In genomic region chr1:172525027-172525764, GRCm38 (mm10) we compare ENCODE assay signal across 8 mouse cellular contexts. TPM values are rescaled to one million over a fixed set of nuclear protein-coding genes. Genes with fewer than 3 reads are reported as not detected.
DNase-seq lines count a peak whose midpoint lies in the region; ATAC-seq and TF ChIP-seq lines count a peak whose summit lies in the region.

No protein-coding gene starts in this region.

- no peak for TF ChIP-seq POLR2A in CH12.LX (IDR thresholded peaks at IDR 0.05; ENCODE audit: low read depth, low read length)

- no peaks in the 10 kb centered on the region for H3K79me2 ChIP-seq in CH12.LX (replicated peaks; ENCODE audit: control insufficient read depth, extremely low read depth, insufficient read depth, poor library complexity, severe bottlenecking)

- DNase-seq in adrenal gland, adult 2 months: peak; percentile 46
- no peak for DNase-seq in adrenal gland, postnatal 10 days
- DNase-seq in CH12.LX (ENCODE audit: extremely low read depth): no peak
- DNase-seq in intestine, embryonic 14.5 days (ENCODE audit: low spot score): no peak
- DNase-seq in telencephalon, adult 2 months (ENCODE audit: low read depth, low spot score): peak; percentile 41
- DNase-seq in ovary, postnatal 10 days (ENCODE audit: low spot score): no peak

- H3K36me3 ChIP-seq in CH12.LX (replicated peaks in 1 of 2; ENCODE audit: control insufficient read depth in 1 of 2, insufficient read depth in 1 of 2, low read length in 1 of 2): no peaks in the 10 kb centered on the region
- H3K36me3 ChIP-seq in intestine, embryonic 14.5 days (ENCODE audit: control insufficient read depth, insufficient read depth, low read length): no peaks in the 10 kb centered on the region
- no peaks in the 10 kb centered on the region for H3K36me3 ChIP-seq in lung, embryonic 15.5 days

- H3K4me1 ChIP-seq in CH12.LX (ENCODE audit: control insufficient read depth in 1 of 2, insufficient read depth in 2 of 2): peaks cover 15 to 48% of the 10 kb centered on the region in 2 experiments
- H3K4me1 ChIP-seq in intestine, embryonic 14.5 days (replicated peaks; ENCODE audit: control insufficient read depth, insufficient read depth, low read length): peaks cover 8% of the 10 kb centered on the region; the same call in 1 of the 2 replicates
- peaks cover 66% of the 10 kb centered on the region for H3K4me1 ChIP-seq in lung, embryonic 15.5 days

- WGBS in intestine, embryonic 14.5 days: 47% methylated on average over 15 of the region's 15 CpGs
- WGBS in lung, embryonic 15.5 days: 26% methylated on average over 15 of the region's 15 CpGs

- dilution Hi-C loops in CH12.LX (cut with MboI; ENCODE audit: extremely low pct_ligation_motif_present, extremely low pct_unique_long_range_greater_than_20kb, low sequenced_read_pairs): no loop called here

- H3K4me3 ChIP-seq in CH12.LX (replicated peaks in 1 of 3; ENCODE audit: low read depth in 2 of 3, low read length in 2 of 3, poor library complexity in 1 of 3): no peak overlapping the region
- no peak overlapping the region for H3K4me3 ChIP-seq in intestine, embryonic 14.5 days (ENCODE audit: low read depth, low read length)
- no peak overlapping the region for H3K4me3 ChIP-seq in lung, embryonic 15.5 days

- ATAC-seq in granulocyte monocyte progenitor cell, adult 5-6 weeks (replicated peaks; ENCODE audit: poor library complexity, severe bottlenecking): peak; percentile 45
- ATAC-seq in intestine, embryonic 14.5 days (replicated peaks; ENCODE audit: low FRiP score, low TSS enrichment, low read depth): no peak
- ATAC-seq in lung, embryonic 15.5 days (ENCODE audit: borderline replicate concordance, extremely low read depth, low FRiP score, low TSS enrichment): peak; percentile 25

- TF ChIP-seq EP300 in CH12.LX (IDR thresholded peaks at IDR 0.05; ENCODE audit: low read length): no peak

- H3K9ac ChIP-seq in CH12.LX (ENCODE audit: insufficient read depth, low read depth): no peak overlapping the region
- H3K9ac ChIP-seq in intestine, embryonic 14.5 days (ENCODE audit: low read length): no peak overlapping the region
- no peak overlapping the region for H3K9ac ChIP-seq in lung, embryonic 15.5 days

- no peak overlapping the region for H3K27ac ChIP-seq in CH12.LX (ENCODE audit: insufficient read depth, low read depth)
- peak overlapping the region; percentile 16; the same call in 1 of the 2 replicates for H3K27ac ChIP-seq in intestine, embryonic 14.5 days (ENCODE audit: low read depth)
- peak overlapping the region; percentile 96 for H3K27ac ChIP-seq in lung, embryonic 15.5 days

- TF ChIP-seq RAD21 in CH12.LX (IDR thresholded peaks at IDR 0.05; ENCODE audit: low read depth, low read length): peak; percentile 2

- TF ChIP-seq CTCF in CH12.LX (conservative IDR thresholded peaks at IDR 0.05 in 1 of 2, IDR thresholded peaks at IDR 0.05 in 1 of 2; ENCODE audit: low read depth in 2 of 2, low read length in 2 of 2): peak in 1 of 2 experiments; percentile 57; a peak in 2 of 4 replicates

- in situ Hi-C loops in CH12.LX (cut with MboI; ENCODE audit: low pct_ligation_motif_present, low pct_unique_long_range_greater_than_20kb, low sequenced_read_pairs): no loop called here

- H3K4me2 ChIP-seq in CH12.LX (ENCODE audit: insufficient read depth, low read depth, poor library complexity, severe bottlenecking): peak overlapping the region; percentile 33; the same call in 1 of the 2 replicates
- peak overlapping the region; percentile 13; the same call in 1 of the 2 replicates for H3K4me2 ChIP-seq in intestine, embryonic 14.5 days (ENCODE audit: low read length)
- H3K4me2 ChIP-seq in lung, embryonic 15.5 days: peak overlapping the region; percentile 36

- H3K9me3 ChIP-seq in CH12.LX (replicated peaks; ENCODE audit: low read length): no peaks in the 10 kb centered on the region
- no peaks in the 10 kb centered on the region for H3K9me3 ChIP-seq in intestine, embryonic 14.5 days (ENCODE audit: control insufficient read depth, low read length)
- H3K9me3 ChIP-seq in lung, embryonic 15.5 days: no peaks in the 10 kb centered on the region

- H3K27me3 ChIP-seq in CH12.LX (replicated peaks): peaks cover 12% of the 10 kb centered on the region
- peaks cover 3% of the 10 kb centered on the region; the same call in 1 of the 2 replicates for H3K27me3 ChIP-seq in intestine, embryonic 14.5 days (replicated peaks; ENCODE audit: control insufficient read depth, insufficient read depth, low read length)
- H3K27me3 ChIP-seq in lung, embryonic 15.5 days: no peaks in the 10 kb centered on the region

TF ChIP-seq in CH12.LX, 34 proteins besides CTCF, POLR2A, EP300 and RAD21 (continues in another document):
- TF ChIP-seq USF1 (IDR thresholded peaks at IDR 0.05; ENCODE audit: low read depth, low read length) (no peak), TCF12 (IDR thresholded peaks at IDR 0.05; ENCODE audit: low read depth, low read length) (peak; percentile 34; the same call in 1 of the 2 replicates), USF2 (conservative IDR thresholded peaks at IDR 0.05; ENCODE audit: low read depth, low read length) (no peak), NRF1 (IDR thresholded peaks at IDR 0.05; ENCODE audit: low read depth, low read length) (0 out of 2 replicates have a peak, but pooled peaks have one; percentile 15), SIN3A (IDR thresholded peaks at IDR 0.05; ENCODE audit: low read length) (peak; percentile 47; the same call in 1 of the 2 replicates), IRF4 (IDR thresholded peaks at IDR 0.05; ENCODE audit: low read depth, low read length) (peak; percentile 32), ELF1 (IDR thresholded peaks at IDR 0.05; ENCODE audit: low read depth, low read length) (peak; percentile 52)

RNA-seq across cellular contexts. Expression of gene Cfap45, which starts 4.6 kb away (rescaled TPM):
- total RNA-seq in adrenal gland, adult 2 months (2021): under 1 TPM; 0.31 to 0.37 TPM
- polyA plus RNA-seq in adrenal gland, adult 2 months (2012; rRNA removed): 0.15 TPM in 1 of 2 replicates, not detected in the other
- 1 to 10 TPM in 1 of 2 experiments, under 1 TPM in 1; 0.96 to 2.6 TPM for total RNA-seq in adrenal gland, postnatal 10 days (2021)
- total RNA-seq in CH12.LX (2012; rRNA removed) (not detected in 2 replicates), CH12.LX (2014; rRNA removed) (not detected in 2 replicates)
- polyA plus RNA-seq in CH12.LX (2012; ENCODE audit: insufficient read length, low read depth): not detected in 2 replicates
- not detected in 2 replicates for total RNA-seq in granulocyte monocyte progenitor cell, adult 5-6 weeks (2014; fragmentation: Nextera tagmentation)
- total RNA-seq in granulocyte monocyte progenitor cell, adult 5-6 weeks (2017): 0.46 TPM in 1 of 2 replicates, not detected in the other
- 1.1 and 1.9 TPM in 2 replicates for polyA plus RNA-seq in intestine, embryonic 14.5 days (2014; fragmentation: Nextera tagmentation; extraction: Ambion mirVana)
- 8.1 and 10.7 TPM in 2 replicates for polyA plus RNA-seq in lung, embryonic 15.5 days (2015; fragmentation: Nextera tagmentation; extraction: Ambion mirVana)

RNA-seq across cellular contexts. Expression of gene Tagln2, which starts 25.3 kb away (rescaled TPM):
- 100 to 1,000 TPM in 1 of 2 experiments, 10 to 100 TPM in 1; 60.9 to 108 TPM for total RNA-seq in adrenal gland, adult 2 months (2021)
- polyA plus RNA-seq in adrenal gland, adult 2 months (2012; rRNA removed): 89.5 and 121 TPM in 2 replicates
- total RNA-seq in adrenal gland, postnatal 10 days (2021): 100 to 1,000 TPM; 120 to 138 TPM
- total RNA-seq in CH12.LX (2012; rRNA removed) (179 and 206 TPM in 2 replicates), CH12.LX (2014; rRNA removed) (145 and 172 TPM in 2 replicates)
- 281 and 337 TPM in 2 replicates for polyA plus RNA-seq in CH12.LX (2012; ENCODE audit: insufficient read length, low read depth)
- 629 and 731 TPM in 2 replicates for total RNA-seq in granulocyte monocyte progenitor cell, adult 5-6 weeks (2014; fragmentation: Nextera tagmentation)
- total RNA-seq in granulocyte monocyte progenitor cell, adult 5-6 weeks (2017): 281 and 350 TPM in 2 replicates
- polyA plus RNA-seq in intestine, embryonic 14.5 days (2014; fragmentation: Nextera tagmentation; extraction: Ambion mirVana): 241 TPM in 2 replicates
- polyA plus RNA-seq in lung, embryonic 15.5 days (2015; fragmentation: Nextera tagmentation; extraction: Ambion mirVana): 541 and 580 TPM in 2 replicates

RNA-seq across cellular contexts. Expression of gene Vsig8, which starts 30.5 kb away (rescaled TPM):
- under 1 TPM; 0.24 to 0.61 TPM for total RNA-seq in adrenal gland, adult 2 months (2021)
- polyA plus RNA-seq in adrenal gland, adult 2 months (2012; rRNA removed): 1.6 and 2.1 TPM in 2 replicates
- total RNA-seq in adrenal gland, postnatal 10 days (2021): under 1 TPM; 0.24 to 0.30 TPM
- total RNA-seq in CH12.LX (2012; rRNA removed) (0.13 and 0.17 TPM in 2 replicates), CH12.LX (2014; rRNA removed) (not detected in 2 replicates)
- polyA plus RNA-seq in CH12.LX (2012; ENCODE audit: insufficient read length, low read depth): 0.18 and 0.29 TPM in 2 replicates
- total RNA-seq in granulocyte monocyte progenitor cell, adult 5-6 weeks (2014; fragmentation: Nextera tagmentation): not detected in 2 replicates
- total RNA-seq in granulocyte monocyte progenitor cell, adult 5-6 weeks (2017): not detected in 2 replicates
- polyA plus RNA-seq in intestine, embryonic 14.5 days (2014; fragmentation: Nextera tagmentation; extraction: Ambion mirVana): 0.27 and 0.35 TPM in 2 replicates
- polyA plus RNA-seq in lung, embryonic 15.5 days (2015; fragmentation: Nextera tagmentation; extraction: Ambion mirVana): 0.24 and 0.47 TPM in 2 replicates

RNA-seq across cellular contexts. Expression of gene Igsf9, which starts 43.6 kb away (rescaled TPM):
- total RNA-seq in adrenal gland, adult 2 months (2021): 1 to 10 TPM in 1 of 2 experiments, under 1 TPM in 1; 0.78 to 3.8 TPM
- polyA plus RNA-seq in adrenal gland, adult 2 months (2012; rRNA removed): 7.4 and 7.9 TPM in 2 replicates
- 1 to 10 TPM; 2.5 to 4.8 TPM for total RNA-seq in adrenal gland, postnatal 10 days (2021)
- 4.5 and 6.0 TPM in 2 replicates for total RNA-seq in CH12.LX (2012; rRNA removed)
- total RNA-seq in CH12.LX (2014; rRNA removed): 2.0 and 2.7 TPM in 2 replicates
- polyA plus RNA-seq in CH12.LX (2012; ENCODE audit: insufficient read length, low read depth): 6.5 and 7.2 TPM in 2 replicates
- total RNA-seq in granulocyte monocyte progenitor cell, adult 5-6 weeks (2014; fragmentation: Nextera tagmentation): not detected in 2 replicates
- total RNA-seq in granulocyte monocyte progenitor cell, adult 5-6 weeks (2017): not detected in 2 replicates
- 40.9 and 44.3 TPM in 2 replicates for polyA plus RNA-seq in intestine, embryonic 14.5 days (2014; fragmentation: Nextera tagmentation; extraction: Ambion mirVana)
- 21.7 and 22.5 TPM in 2 replicates for polyA plus RNA-seq in lung, embryonic 15.5 days (2015; fragmentation: Nextera tagmentation; extraction: Ambion mirVana)

RNA-seq across cellular contexts. Expression of gene Slamf9, which starts 50.0 kb away (rescaled TPM):
- 1 to 10 TPM; 3.2 to 7.9 TPM for total RNA-seq in adrenal gland, adult 2 months (2021)
- 4.5 and 4.9 TPM in 2 replicates for polyA plus RNA-seq in adrenal gland, adult 2 months (2012; rRNA removed)
- 1 to 10 TPM in 1 of 2 experiments, under 1 TPM in 1; 0.97 to 1.3 TPM for total RNA-seq in adrenal gland, postnatal 10 days (2021)
- 17.0 and 30.9 TPM in 2 replicates for total RNA-seq in CH12.LX (2012; rRNA removed)
- 30.1 and 32.6 TPM in 2 replicates for total RNA-seq in CH12.LX (2014; rRNA removed)
- 28.3 and 30.3 TPM in 2 replicates for polyA plus RNA-seq in CH12.LX (2012; ENCODE audit: insufficient read length, low read depth)
- not detected in 2 replicates for total RNA-seq in granulocyte monocyte progenitor cell, adult 5-6 weeks (2014; fragmentation: Nextera tagmentation)
- 0.26 TPM in 1 of 2 replicates, not detected in the other for total RNA-seq in granulocyte monocyte progenitor cell, adult 5-6 weeks (2017)
- 1.8 and 2.0 TPM in 2 replicates for polyA plus RNA-seq in intestine, embryonic 14.5 days (2014; fragmentation: Nextera tagmentation; extraction: Ambion mirVana)
- polyA plus RNA-seq in lung, embryonic 15.5 days (2015; fragmentation: Nextera tagmentation; extraction: Ambion mirVana): 0.31 and 0.51 TPM in 2 replicates

Comparison
In these comparisons a context has a peak if more than half of its experiments do, and no peak if none do; other contexts are left out.
1. DNase-seq: peak in adrenal gland, adult 2 months (single experiment) and telencephalon, adult 2 months (single experiment); none in adrenal gland, postnatal 10 days (single experiment), CH12.LX (single experiment), intestine, embryonic 14.5 days (single experiment) and ovary, postnatal 10 days (single experiment).
2. Peak in every context shown above with its lines, with median percentiles within 50 percentile points of each other: H3K4me2 ChIP-seq.